Mouse (Mus musculus) cerebellum, adult 2 months (tissue): ENCODE results near the gene Rev3l. TPM values are rescaled to one million over a fixed set of nuclear protein-coding genes. Genes with fewer than 3 reads are reported as not detected.
"Not testable (repeated sequence)": the region's sequence is repeated elsewhere in the genome, so short reads cannot be mapped to it uniquely, and the experiment has no call there.

Source experiments
- DNase-seq, 2 experiments: peaks; one replicate each; pipeline ENCODE4 v3.0.0; 2021
- H3K27ac ChIP-seq: fragments of 200-500 bp; 2 replicates; pipeline ENCODE4 v1.5.1; 2012; ENCODE audit warnings: low read length, control low read depth, inconsistent platforms; ENCODE audit not compliant: insufficient read depth
- H3K27me3 ChIP-seq: fragments of 200-500 bp; 2 replicates; pipeline ENCODE4 v1.6.1; 2012; ENCODE audit warnings: inconsistent platforms, mild to moderate bottlenecking, low read length, moderate library complexity; ENCODE audit not compliant: control insufficient read depth, insufficient read depth
- H3K4me1 ChIP-seq: fragments of 200-500 bp; 2 replicates; pipeline ENCODE4 v1.6.1; 2011; ENCODE audit warnings: low read length; ENCODE audit not compliant: control insufficient read depth, insufficient read depth
- H3K4me3 ChIP-seq: fragments of 200-500 bp; replicated peaks from 2 replicates; pipeline ENCODE3; 2011; ENCODE audit warnings: mild to moderate bottlenecking, low read depth, low read length, control low read depth; ENCODE audit not compliant: insufficient read depth
- CTCF ChIP-seq: fragments of 200-500 bp; IDR thresholded peaks from 2 replicates; pipeline ENCODE4 v1.5.1; 2011; ENCODE audit warnings: low read depth, mild to moderate bottlenecking, control low read depth, low read length, moderate library complexity, borderline replicate concordance; ENCODE audit not compliant: insufficient read depth
- POLR2A ChIP-seq: fragments of 200-500 bp; IDR thresholded peaks from 2 replicates; pipeline ENCODE4 v1.6.1; 2011; ENCODE audit warnings: low read length, control low read depth, borderline replicate concordance; ENCODE audit not compliant: insufficient read depth
- WGBS: fragments of 180-500 bp; shearing (Covaris S2); methylation state at CpG from one replicate; pipeline ENCODE4 v1.1.7; 2018; 5-methylcytosine and 5-hydroxymethylcytosine counted together
- polyA plus RNA-seq: library from polyadenylated mRNA; depleted of rRNA; stranded (reverse); fragments of >200 nt; gene quantifications from 2 replicates; pipeline ENCODE4 v1.2.3, GENCODE M21; 2012; rRNA removed

Rev3l gene
- polyA plus RNA-seq, 1 experiment, result 51.9 TPM

- TF ChIP-seq CTCF (no peak), POLR2A (peak; percentile 60; the same call in 1 of the 2 replicates)
- 1% methylated on average over 41 of the region's 41 CpGs for WGBS
- H3K27me3 ChIP-seq, result no peaks in the 10 kb centered on the region
- no peaks in the 10 kb centered on the region; the same call in 1 of the 2 replicates for H3K4me1 ChIP-seq
- peak within 1 kb of the TSS; percentile 80 for H3K27ac ChIP-seq
- H3K4me3 ChIP-seq, result peak within 1 kb of the TSS; percentile 77
- peak; percentile 89 to 94 for DNase-seq
Observed at GRCm38 (mm10) chr10:39898874-39899371, 167.0 kb downstream of the Rev3l start, which contains the start of gene Mfsd4b4. Mfsd4b4 (minus strand) TSS chr10:39899238.

GRCm38 (mm10) chr10:39904191-39904590 is 172.3 kb downstream of the Rev3l start:
- no peak for DNase-seq
- WGBS, result 82% methylated on average over 3 of the region's 3 CpGs
- Histone ChIP-seq H3K27ac (no peak overlapping the region), H3K4me3 (no peak overlapping the region), H3K4me1 (no peaks in the 10 kb centered on the region), H3K27me3 (no peaks in the 10 kb centered on the region)
- no peak for TF ChIP-seq CTCF
- TF ChIP-seq POLR2A, result no peak

- 80% methylated on average over 10 of the region's 10 CpGs for WGBS
Observed at GRCm38 (mm10) chr10:39906799-39907658, 175.1 kb downstream of the Rev3l start.

GRCm38 (mm10) chr10:39908768-39909441 is 177.0 kb downstream of the Rev3l start:
- DNase-seq, result no peak
- WGBS, result 67% methylated on average over 13 of the region's 13 CpGs

More at GRCm38 (mm10) chr10:39906799-39907658, 175.1 kb downstream of the Rev3l start:
- H3K4me1 ChIP-seq, result no peaks in the 10 kb centered on the region
- TF ChIP-seq POLR2A (no peak), CTCF (no peak)
- H3K27me3 ChIP-seq, result no peaks in the 10 kb centered on the region
- DNase-seq, result no peak
- H3K4me3 ChIP-seq, result no peak overlapping the region
- H3K27ac ChIP-seq, result no peak overlapping the region

GRCm38 (mm10) chr10:39912616-39913015 is 180.7 kb downstream of the Rev3l start:
- Histone ChIP-seq H3K4me3 (no peak overlapping the region), H3K27ac (no peak overlapping the region), H3K27me3 (no peaks in the 10 kb centered on the region), H3K4me1 (no peaks in the 10 kb centered on the region)
- no peak for DNase-seq
- TF ChIP-seq CTCF, result no peak
- TF ChIP-seq POLR2A, result no peak

More at GRCm38 (mm10) chr10:39908768-39909441, 177.0 kb downstream of the Rev3l start:
- Histone ChIP-seq H3K27ac (no peak overlapping the region), H3K27me3 (no peaks in the 10 kb centered on the region), H3K4me1 (no peaks in the 10 kb centered on the region), H3K4me3 (no peak overlapping the region)
- no peak for TF ChIP-seq POLR2A
- TF ChIP-seq CTCF, result no peak

GRCm38 (mm10) chr10:39924556-39924955 is 192.6 kb downstream of the Rev3l start:
- not testable (repeated sequence) for H3K4me3 ChIP-seq, H3K4me1 ChIP-seq, DNase-seq, H3K27me3 ChIP-seq, H3K27ac ChIP-seq
- WGBS, result 79% methylated on average over 8 of the region's 8 CpGs

Other genes starting within 250 kb of the Rev3l start
- 5.7 and 6.9 TPM in 2 replicates for gene Traf3ip2, start 119.2 kb upstream of the Rev3l start, polyA plus RNA-seq
- 5.4 and 5.6 TPM in 2 replicates for gene Mfsd4b4, start 167.1 kb downstream of the Rev3l start, polyA plus RNA-seq
- not detected in 2 replicates for gene Mfsd4b2, start 194.8 kb downstream of the Rev3l start, polyA plus RNA-seq
- 0.07 and 0.13 TPM in 2 replicates for gene Mfsd4b3, start 228.0 kb downstream of the Rev3l start, polyA plus RNA-seq